13 mouse cellular contexts compared by ENCODE assay signal in the genomic region with DNA sequence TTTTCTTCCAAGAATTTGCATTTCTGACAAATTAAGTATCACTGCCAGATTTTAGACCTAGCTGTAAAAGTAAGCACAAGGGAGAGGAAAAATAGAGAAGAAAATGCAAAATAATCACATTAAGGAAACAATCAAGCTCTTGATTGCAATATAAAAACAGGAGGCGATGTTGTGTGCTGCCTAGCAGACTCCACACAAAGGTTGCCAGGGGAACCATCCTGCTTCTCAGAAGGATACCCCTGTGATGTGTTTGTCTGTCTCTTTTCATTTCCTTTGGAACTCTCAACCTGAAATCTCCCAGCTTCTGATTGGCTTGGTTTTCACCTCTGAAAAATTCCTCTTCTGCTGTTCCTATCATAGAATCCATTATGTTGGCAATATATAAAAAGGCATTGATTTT.
A peak's percentile ranks its signal among the peaks of the same experiment; 100 is the strongest.
DNase-seq lines count a peak whose midpoint lies in the region; ATAC-seq and TF ChIP-seq lines count a peak whose summit lies in the region.
"Had no signal": no experiment of that assay in that cellular context is flagged by ENCODE, and none has a peak within 500 bp of the region (broad histone marks: within the 10 kb centered on the region; RNA-seq: fewer than 3 reads in every experiment).

No protein-coding gene starts in this region.

- H3K27ac ChIP-seq in forebrain, embryonic 12.5 days = no peak overlapping the region
- no peak overlapping the region for H3K27ac ChIP-seq in hindbrain, postnatal 0 days
- no peak overlapping the region for H3K27ac ChIP-seq in neural tube, embryonic 15.5 days (replicated peaks)
- H3K27ac ChIP-seq: heart, embryonic 15.5 days; liver, embryonic 13.5 days had no signal

- ATAC-seq in forebrain, embryonic 12.5 days (ENCODE audit: low FRiP score) = peak; percentile 78; the same call in 1 of the 2 replicates
- no peak for ATAC-seq in hindbrain, postnatal 0 days
- peak; percentile 85 for ATAC-seq in neural tube, embryonic 15.5 days (ENCODE audit: low FRiP score)

- no peak for TF ChIP-seq CTCF in hindbrain, postnatal 0 days (IDR thresholded peaks at IDR 0.05; ENCODE audit: low read depth)

- no peak overlapping the region for H3K9ac ChIP-seq in forebrain, embryonic 12.5 days
- no peak overlapping the region for H3K9ac ChIP-seq in hindbrain, postnatal 0 days (replicated peaks; ENCODE audit: low read length)
- no peak overlapping the region for H3K9ac ChIP-seq in neural tube, embryonic 15.5 days (replicated peaks)
- H3K9ac ChIP-seq: heart, embryonic 15.5 days; liver, embryonic 13.5 days had no signal

- H3K4me2 ChIP-seq in forebrain, embryonic 12.5 days = no peak overlapping the region
- 0 out of 2 replicates have a peak overlapping the region, but pooled peaks have one; percentile 17 for H3K4me2 ChIP-seq in hindbrain, postnatal 0 days (ENCODE audit: low read depth, low read length)
- H3K4me2 ChIP-seq in neural tube, embryonic 15.5 days = no peak overlapping the region
- H3K4me2 ChIP-seq: heart, embryonic 15.5 days; liver, embryonic 13.5 days had no signal

- H3K4me3 ChIP-seq in forebrain, embryonic 12.5 days (replicated peaks) = no peak overlapping the region
- no peak overlapping the region for H3K4me3 ChIP-seq in hindbrain, postnatal 0 days (ENCODE audit: low read length)
- H3K4me3 ChIP-seq in neural tube, embryonic 15.5 days (replicated peaks) = no peak overlapping the region
- H3K4me3 ChIP-seq: heart, embryonic 15.5 days; liver, embryonic 13.5 days had no signal

- H3K36me3 ChIP-seq in forebrain, embryonic 12.5 days (replicated peaks) = no peaks in the 10 kb centered on the region
- no peaks in the 10 kb centered on the region for H3K36me3 ChIP-seq in hindbrain, postnatal 0 days (ENCODE audit: insufficient read depth, low read length)
- H3K36me3 ChIP-seq in neural tube, embryonic 15.5 days = no peaks in the 10 kb centered on the region
- H3K36me3 ChIP-seq: heart, embryonic 15.5 days; liver, embryonic 13.5 days had no signal

- no peaks in the 10 kb centered on the region for H3K27me3 ChIP-seq in forebrain, embryonic 12.5 days
- no peaks in the 10 kb centered on the region for H3K27me3 ChIP-seq in hindbrain, postnatal 0 days (ENCODE audit: insufficient read depth, low read length)
- no peaks in the 10 kb centered on the region for H3K27me3 ChIP-seq in neural tube, embryonic 15.5 days (replicated peaks)
- H3K27me3 ChIP-seq: heart, embryonic 15.5 days; liver, embryonic 13.5 days had no signal

- H3K4me1 ChIP-seq in forebrain, embryonic 12.5 days = peaks cover 3% of the 10 kb centered on the region; the same call in 1 of the 2 replicates
- H3K4me1 ChIP-seq in hindbrain, postnatal 0 days (ENCODE audit: insufficient read depth, low read length) = no peaks in the 10 kb centered on the region
- no peaks in the 10 kb centered on the region for H3K4me1 ChIP-seq in neural tube, embryonic 15.5 days
- H3K4me1 ChIP-seq: heart, embryonic 15.5 days; liver, embryonic 13.5 days had no signal

- WGBS in forebrain, embryonic 12.5 days = 0% methylated on average over 1 of the region's 1 CpGs
- WGBS in hindbrain, postnatal 0 days = 15% methylated on average over 1 of the region's 1 CpGs
- WGBS in neural tube, embryonic 15.5 days = 15% methylated on average over 1 of the region's 1 CpGs

- DNase-seq in left cerebral cortex, postnatal 4 days = peak; percentile 3
- DNase-seq in left cerebral cortex, adult 18-20 months (ENCODE audit: low spot score in 2 of 2) = no peak
- DNase-seq in hindbrain, postnatal 0 days (ENCODE audit: low spot score) = peak; percentile 52
- no peak for DNase-seq in heart, postnatal 36 days
- no peak for DNase-seq in cerebellum, adult 18-20 months
- no peak for DNase-seq in lung, postnatal 36 days
- DNase-seq: gastrocnemius, postnatal 10 days; liver, embryonic 13.5 days; spleen, adult 18-20 months; thymus, postnatal 4 days had no signal

- intact Hi-C loops in left cerebral cortex, postnatal 4 days (cut with DNase I) = no loop called here
- intact Hi-C loops in heart, postnatal 36 days (cut with DNase I) = no loop called here

- no peaks in the 10 kb centered on the region for H3K9me3 ChIP-seq in forebrain, embryonic 12.5 days
- no peaks in the 10 kb centered on the region for H3K9me3 ChIP-seq in hindbrain, postnatal 0 days (ENCODE audit: low read length)
- no peaks in the 10 kb centered on the region for H3K9me3 ChIP-seq in neural tube, embryonic 15.5 days (replicated peaks)
- H3K9me3 ChIP-seq: heart, embryonic 15.5 days; liver, embryonic 13.5 days had no signal

Comparison
In these comparisons a context has a peak if more than half of its experiments do, and no peak if none do; other contexts are left out.
1. DNase-seq: peak in left cerebral cortex, postnatal 4 days (single experiment) and hindbrain, postnatal 0 days (single experiment); none in left cerebral cortex, adult 18-20 months (0 of 2), heart, postnatal 36 days (0 of 2), cerebellum, adult 18-20 months (0 of 2) and lung, postnatal 36 days (single experiment).